Mouse (Mus musculus) forebrain, postnatal 0 days (tissue): ENCODE measurements around the gene Fdx1. TPM values are rescaled to one million over a fixed set of nuclear protein-coding genes. Genes with fewer than 3 reads are reported as not detected.

ENCODE experiments used
- ATAC-seq: fragments of 200-750 bp; cut with Nextera tagmentation; 2 replicates; pipeline ENCODE4 v1.8.0; 2017; ENCODE audit warnings: mild to moderate bottlenecking, moderate library complexity
- DNase-seq: peaks from one replicate; pipeline ENCODE4 v3.0.0-alpha.2; 2015
- H3K27ac ChIP-seq: fragments of 300-500 bp; sonication (generic); 2 replicates; pipeline ENCODE4 v1.5.1; 2014; ENCODE audit warnings: low read depth, mild to moderate bottlenecking, antibody characterized with exemption, low read length, moderate library complexity, mixed read lengths
- H3K27me3 ChIP-seq: fragments of 300-500 bp; sonication (generic); 2 replicates; pipeline ENCODE4 v1.6.1; 2014; ENCODE audit warnings: mild to moderate bottlenecking, low read length, mixed read lengths; ENCODE audit not compliant: insufficient read depth
- H3K36me3 ChIP-seq: fragments of 300-500 bp; sonication (generic); 2 replicates; pipeline ENCODE4 v1.6.1; 2014; ENCODE audit warnings: mild to moderate bottlenecking, moderate library complexity; ENCODE audit not compliant: insufficient read depth
- H3K4me1 ChIP-seq: fragments of 300-500 bp; sonication (generic); 2 replicates; pipeline ENCODE4 v1.6.1; 2014; ENCODE audit warnings: antibody characterized with exemption; ENCODE audit not compliant: insufficient read depth
- H3K4me2 ChIP-seq: fragments of 300-500 bp; sonication (generic); 2 replicates; pipeline ENCODE4 v1.6.1; 2014; ENCODE audit warnings: low read depth, mild to moderate bottlenecking, moderate library complexity
- H3K4me3 ChIP-seq: fragments of 300-500 bp; sonication (generic); 2 replicates; pipeline ENCODE4 v1.5.1; 2014; ENCODE audit warnings: low read depth, low read length, mixed read lengths
- H3K9ac ChIP-seq: fragments of 300-500 bp; sonication (generic); 2 replicates; pipeline ENCODE4 v1.6.1; 2014; ENCODE audit warnings: mild to moderate bottlenecking
- H3K9me3 ChIP-seq: fragments of 300-500 bp; sonication (generic); 2 replicates; pipeline ENCODE4 v1.6.1; 2016; ENCODE audit warnings: low read length
- CTCF ChIP-seq: sonication (generic); IDR thresholded peaks from 2 replicates; pipeline ENCODE4 v1.5.1; 2016; ENCODE audit warnings: antibody characterized with exemption, control low read depth, low read depth
- WGBS: fragments of 180-500 bp; shearing (Covaris S2); extraction: QIAGEN DNeasy Blood & Tissue Kit; methylation state at CpG from one replicate; pipeline ENCODE4 v1.1.7; 2014; 5-methylcytosine and 5-hydroxymethylcytosine counted together
- polyA plus RNA-seq: library from polyadenylated mRNA; unstranded; fragments of >200 nt; fragmentation: Nextera tagmentation; extraction: Ambion mirVana; gene quantifications from 2 replicates; pipeline ENCODE4 v1.2.1, GENCODE M21; 2015
- total RNA-seq: library from RNA; depleted of rRNA; stranded (reverse); fragments of >200 nt; gene quantifications from 2 replicates; pipeline ENCODE4 v1.2.3, GENCODE M21; 2014; rRNA removed

Fdx1 gene
- total RNA-seq (22.8 and 23.0 TPM in 2 replicates), polyA plus RNA-seq (45.2 and 52.2 TPM in 2 replicates)

GRCm38 (mm10) chr9:51962975-51963701 lies at the start of gene Fdx1:
Gene Fdx1 (minus strand): TSS chr9:51963556.
- DNase-seq (peak; percentile 64), ATAC-seq (peak; percentile 91)
- peak within 1 kb of the TSS; percentile 84 for H3K9ac ChIP-seq
- H3K27ac ChIP-seq = peak within 1 kb of the TSS; percentile 77
- no peaks in the 10 kb centered on the region for H3K9me3 ChIP-seq
- peak within 1 kb of the TSS; percentile 89 for H3K4me3 ChIP-seq
- TF ChIP-seq CTCF = no peak
- no peaks in the 10 kb centered on the region for H3K36me3 ChIP-seq
- H3K4me2 ChIP-seq = peak within 1 kb of the TSS; percentile 79
- H3K27me3 ChIP-seq = no peaks in the 10 kb centered on the region
- under 1% methylated on average over 81 of the region's 81 CpGs for WGBS
- H3K4me1 ChIP-seq = peaks cover 14% of the 10 kb centered on the region; the same call in 1 of the 2 replicates

- Histone ChIP-seq H3K9me3 (no peaks in the 10 kb centered on the region), H3K9ac (no peak overlapping the region), H3K27ac (no peak overlapping the region), H3K4me3 (no peak overlapping the region), H3K27me3 (no peaks in the 10 kb centered on the region), H3K36me3 (no peaks in the 10 kb centered on the region), H3K4me2 (no peak overlapping the region), H3K4me1 (no peaks in the 10 kb centered on the region)
- TF ChIP-seq CTCF = no peak
- DNase-seq (no peak), ATAC-seq (no peak)
- 87% methylated on average over 5 of the region's 5 CpGs for WGBS
Observed at GRCm38 (mm10) chr9:52012781-52013436, 49.6 kb upstream of the Fdx1 start.

GRCm38 (mm10) chr9:52012311-52012710 lies 49.0 kb upstream of the Fdx1 start:
- Histone ChIP-seq H3K9ac (no peak overlapping the region), H3K4me2 (no peak overlapping the region), H3K9me3 (no peaks in the 10 kb centered on the region), H3K27me3 (no peaks in the 10 kb centered on the region), H3K4me3 (no peak overlapping the region), H3K27ac (no peak overlapping the region), H3K36me3 (no peaks in the 10 kb centered on the region), H3K4me1 (no peaks in the 10 kb centered on the region)
- WGBS = 95% methylated on average over 1 of the region's 1 CpGs
- no peak for TF ChIP-seq CTCF
- no peak for DNase-seq
- no peak for ATAC-seq

GRCm38 (mm10) chr9:52008511-52008910 lies 45.2 kb upstream of the Fdx1 start:
- no peaks in the 10 kb centered on the region for H3K4me1 ChIP-seq
- H3K36me3 ChIP-seq = no peaks in the 10 kb centered on the region
- no peak overlapping the region for H3K4me2 ChIP-seq
- no peaks in the 10 kb centered on the region for H3K27me3 ChIP-seq
- H3K9ac ChIP-seq = no peak overlapping the region
- WGBS = 97% methylated on average over 1 of the region's 1 CpGs
- no peak overlapping the region for H3K4me3 ChIP-seq
- no peak for DNase-seq
- H3K9me3 ChIP-seq = no peaks in the 10 kb centered on the region
- no peak for TF ChIP-seq CTCF
- H3K27ac ChIP-seq = no peak overlapping the region
- no peak for ATAC-seq

- no peak overlapping the region for H3K4me3 ChIP-seq
- DNase-seq = no peak
- H3K4me2 ChIP-seq = no peak overlapping the region
- ATAC-seq = no peak
- no peaks in the 10 kb centered on the region for H3K36me3 ChIP-seq
- no peaks in the 10 kb centered on the region for H3K27me3 ChIP-seq
- H3K9ac ChIP-seq = no peak overlapping the region
- H3K9me3 ChIP-seq = no peaks in the 10 kb centered on the region
- no peak for TF ChIP-seq CTCF
- no peaks in the 10 kb centered on the region for H3K4me1 ChIP-seq
- WGBS = 42% methylated on average over 2 of the region's 2 CpGs
- no peak overlapping the region for H3K27ac ChIP-seq
Observed at GRCm38 (mm10) chr9:52007341-52007740, 44.0 kb upstream of the Fdx1 start.

- H3K27me3 ChIP-seq = no peaks in the 10 kb centered on the region
- H3K27ac ChIP-seq = no peak overlapping the region
- H3K9me3 ChIP-seq = no peaks in the 10 kb centered on the region
- H3K4me2 ChIP-seq = no peak overlapping the region
- no peak overlapping the region for H3K4me3 ChIP-seq
- no peaks in the 10 kb centered on the region for H3K4me1 ChIP-seq
- 88% methylated on average over 4 of the region's 4 CpGs for WGBS
- ATAC-seq = no peak
- no peak for DNase-seq
- no peak for TF ChIP-seq CTCF
- H3K36me3 ChIP-seq = no peaks in the 10 kb centered on the region
- no peak overlapping the region for H3K9ac ChIP-seq
Observed at GRCm38 (mm10) chr9:52003501-52003900, 40.1 kb upstream of the Fdx1 start.

GRCm38 (mm10) chr9:51995331-51996099 lies 32.2 kb upstream of the Fdx1 start:
- ATAC-seq = no peak
- Histone ChIP-seq H3K4me3 (no peak overlapping the region), H3K4me1 (no peaks in the 10 kb centered on the region), H3K4me2 (no peak overlapping the region), H3K36me3 (no peaks in the 10 kb centered on the region), H3K9me3 (no peaks in the 10 kb centered on the region), H3K27me3 (no peaks in the 10 kb centered on the region), H3K9ac (no peak overlapping the region), H3K27ac (no peak overlapping the region)
- no peak for TF ChIP-seq CTCF
- WGBS = 91% methylated on average over 5 of the region's 5 CpGs
- no peak for DNase-seq
